Mouse (Mus musculus) CH12.LX (cell line): ENCODE measurements around the gene Gm8332. TPM values are rescaled to one million over a fixed set of nuclear protein-coding genes. Genes with fewer than 3 reads are reported as not detected.
"Not testable (repeated sequence)": the region's sequence is repeated elsewhere in the genome, so short reads cannot be mapped to it uniquely, and the experiment has no call there.

Experiments used
- DNase-seq: peaks from one replicate; pipeline ENCODE4 v3.0.0-alpha.2; 2013; ENCODE audit errors: extremely low read depth
- H3K27ac ChIP-seq: 2 replicates; pipeline ENCODE4 v1.5.1; 2012; ENCODE audit warnings: low read depth, mild to moderate bottlenecking, control low read depth, moderate library complexity; ENCODE audit not compliant: insufficient read depth
- H3K27me3 ChIP-seq: replicated peaks from 2 replicates; pipeline ENCODE3; 2012; ENCODE audit warnings: inconsistent platforms
- H3K36me3 ChIP-seq, 2 experiments: replicated peaks in 1 of 2; 2 replicates each; pipeline versions ENCODE3 to v1.6.1; 2012; ENCODE audit warnings: inconsistent platforms in 1 of 2, low read length in 1 of 2, mild to moderate bottlenecking in 1 of 2, mixed read lengths in 1 of 2, moderate library complexity in 1 of 2; ENCODE audit not compliant: control insufficient read depth in 1 of 2, insufficient read depth in 1 of 2
- H3K4me1 ChIP-seq, 2 experiments: 2 replicates each; pipeline ENCODE4 v1.6.1; 2012; ENCODE audit warnings: inconsistent platforms in 1 of 2, moderate library complexity in 1 of 2; ENCODE audit not compliant: insufficient read depth in 2 of 2, control insufficient read depth in 1 of 2
- H3K4me2 ChIP-seq: 2 replicates; pipeline ENCODE4 v1.6.1; 2012; ENCODE audit warnings: low read depth, mild to moderate bottlenecking, control low read depth; ENCODE audit not compliant: poor library complexity, insufficient read depth, severe bottlenecking
- H3K4me3 ChIP-seq, 3 experiments: fragments of 150-350 bp in 1 of 3; sonication (generic) in 1 of 3; replicated peaks in 1 of 3; 2 replicates each; pipeline versions ENCODE3 to v1.5.1; 2011 to 2012; ENCODE audit warnings: low read depth in 2 of 3, low read length in 2 of 3, mild to moderate bottlenecking in 2 of 3, moderate library complexity in 2 of 3, control low read depth in 1 of 3, improper control_type of control experiment in 1 of 3, inconsistent platforms in 1 of 3, mixed read lengths in 1 of 3; ENCODE audit not compliant: poor library complexity in 1 of 3
- H3K79me2 ChIP-seq: replicated peaks from 2 replicates; pipeline ENCODE4 v1.6.1; 2012; ENCODE audit warnings: mild to moderate bottlenecking, moderate library complexity; ENCODE audit not compliant: control insufficient read depth, poor library complexity, insufficient read depth, severe bottlenecking; ENCODE audit errors: extremely low read depth
- H3K9ac ChIP-seq: 2 replicates; pipeline ENCODE4 v1.6.1; 2012; ENCODE audit warnings: low read depth, mild to moderate bottlenecking, control low read depth, moderate library complexity; ENCODE audit not compliant: insufficient read depth
- H3K9me3 ChIP-seq: replicated peaks from 2 replicates; pipeline ENCODE3; 2012; ENCODE audit warnings: low read length, inconsistent platforms, mixed read lengths
- CHD1 ChIP-seq: IDR thresholded peaks from 2 replicates; pipeline ENCODE4 v1.6.1; 2012; ENCODE audit warnings: low read depth, low read length, improper control_type of control experiment, inconsistent platforms
- CHD2 ChIP-seq: IDR thresholded peaks from 2 replicates; pipeline ENCODE4 v1.6.1; 2011; ENCODE audit warnings: low read length, improper control_type of control experiment
- E2F4 ChIP-seq: IDR thresholded peaks from 2 replicates; pipeline ENCODE4 v1.6.1; 2011; ENCODE audit warnings: low read depth, low read length, improper control_type of control experiment; ENCODE audit not compliant: insufficient replicate concordance
- ELF1 ChIP-seq: IDR thresholded peaks from 2 replicates; pipeline ENCODE4 v1.6.1; 2014; ENCODE audit warnings: low read depth, mild to moderate bottlenecking, inconsistent platforms, low read length, improper control_type of control experiment
- EP300 ChIP-seq: IDR thresholded peaks from 2 replicates; pipeline ENCODE4 v1.6.1; 2011; ENCODE audit warnings: low read length, improper control_type of control experiment
- HCFC1 ChIP-seq: IDR thresholded peaks from 2 replicates; pipeline ENCODE4 v1.6.1; 2012; ENCODE audit warnings: low read depth, mild to moderate bottlenecking, inconsistent platforms, low read length, improper control_type of control experiment
- JUN ChIP-seq: IDR thresholded peaks from 2 replicates; pipeline ENCODE4 v1.6.1; 2011; ENCODE audit warnings: low read depth, mild to moderate bottlenecking, low read length, improper control_type of control experiment, moderate library complexity; ENCODE audit not compliant: insufficient read depth
- MAZ ChIP-seq: IDR thresholded peaks from 2 replicates; pipeline ENCODE4 v1.6.1; 2012; ENCODE audit warnings: low read depth, mild to moderate bottlenecking, inconsistent platforms, low read length, improper control_type of control experiment, moderate library complexity
- POLR2AphosphoS2 ChIP-seq: IDR thresholded peaks from 2 replicates; pipeline ENCODE4 v1.6.1; 2011; ENCODE audit warnings: low read depth, low read length, improper control_type of control experiment
- RCOR1 ChIP-seq: conservative IDR thresholded peaks from 2 replicates; pipeline ENCODE4 v1.6.1; 2012; ENCODE audit warnings: low read depth, mild to moderate bottlenecking, inconsistent platforms, low read length, improper control_type of control experiment
- TBP ChIP-seq: conservative IDR thresholded peaks from 2 replicates; pipeline ENCODE4 v1.6.1; 2011; ENCODE audit warnings: low read depth, low read length, improper control_type of control experiment
- TCF12 ChIP-seq: IDR thresholded peaks from 2 replicates; pipeline ENCODE4 v1.6.1; 2014; ENCODE audit warnings: low read depth, mild to moderate bottlenecking, inconsistent platforms, low read length, improper control_type of control experiment
- UBTF ChIP-seq: IDR thresholded peaks from 2 replicates; pipeline ENCODE4 v1.6.1; 2012; ENCODE audit warnings: low read depth, mild to moderate bottlenecking, inconsistent platforms, low read length, improper control_type of control experiment, moderate library complexity
- USF1 ChIP-seq: IDR thresholded peaks from 2 replicates; pipeline ENCODE4 v1.6.1; 2014; ENCODE audit warnings: low read depth, mild to moderate bottlenecking, inconsistent platforms, low read length, improper control_type of control experiment
- USF2 ChIP-seq: conservative IDR thresholded peaks from 2 replicates; pipeline ENCODE4 v1.6.1; 2011; ENCODE audit warnings: low read depth, low read length, improper control_type of control experiment
- ZMIZ1 ChIP-seq: IDR thresholded peaks from 2 replicates; pipeline ENCODE4 v1.6.1; 2012; ENCODE audit warnings: low read depth, mild to moderate bottlenecking, inconsistent platforms, low read length, improper control_type of control experiment
- ZNF384 ChIP-seq: IDR thresholded peaks from 2 replicates; pipeline ENCODE4 v1.6.1; 2012; ENCODE audit warnings: low read depth, low read length, improper control_type of control experiment, inconsistent platforms
- dilution Hi-C: fragments of 300-500 bp; cut with MboI; formaldehyde crosslinking; loops from 2 replicates; pipeline ENCODE4 v1.14.3; 2020; ENCODE audit warnings: low sequenced_read_pairs; ENCODE audit not compliant: extremely low pct_unique_long_range_greater_than_20kb, extremely low pct_ligation_motif_present
- in situ Hi-C: fragments of 300-500 bp; cut with MboI; formaldehyde crosslinking; loops from 3 replicates; pipeline ENCODE4 v1.14.3; 2019; ENCODE audit warnings: low sequenced_read_pairs, low pct_ligation_motif_present, low pct_unique_long_range_greater_than_20kb, mixed read lengths
- polyA plus RNA-seq: library from polyadenylated mRNA; unstranded; fragments of >175 nt; gene quantifications from 2 replicates; pipeline ENCODE4 v1.2.1, GENCODE M21; 2012; ENCODE audit warnings: low read depth; ENCODE audit not compliant: insufficient read length
- total RNA-seq, 2 experiments: library from RNA; depleted of rRNA; stranded (reverse); fragments of 300-350 nt in 1 of 2; fragments of >200 nt in 1 of 2; gene quantifications; 2 replicates each; pipeline ENCODE4 v1.2.3; 2012 to 2014

Gene Gm8332
- total and polyA plus RNA-seq, 3 experiments = not detected

- H3K4me1 ChIP-seq, DNase-seq, H3K27me3 ChIP-seq, dilution Hi-C loops, H3K79me2 ChIP-seq, H3K9ac ChIP-seq, H3K4me2 ChIP-seq, H3K9me3 ChIP-seq, H3K27ac ChIP-seq, in situ Hi-C loops, H3K36me3 ChIP-seq, H3K4me3 ChIP-seq: not testable (repeated sequence)
- peak; percentile 47 for TF ChIP-seq ZNF384
Measured at GRCm38 (mm10) chr12:88242940-88243339, 7.0 kb downstream of the Gm8332 start.

- TF ChIP-seq CHD2 = no peak
- Histone ChIP-seq H3K27me3 (no peaks in the 10 kb centered on the region), H3K4me2 (no peak overlapping the region), H3K9me3 (peaks cover 2% of the 10 kb centered on the region), H3K79me2 (no peaks in the 10 kb centered on the region), H3K4me3 (no peak overlapping the region), H3K27ac (no peak overlapping the region), H3K36me3 (no peaks in the 10 kb centered on the region), H3K4me1 (no peaks in the 10 kb centered on the region), H3K9ac (no peak overlapping the region)
- in situ Hi-C loops = no loop called here
- dilution Hi-C loops = no loop called here
- DNase-seq = no peak
Measured at GRCm38 (mm10) chr12:88219445-88219844, 30.5 kb downstream of the Gm8332 start.

GRCm38 (mm10) chr12:88218059-88218458, 31.8 kb downstream of the Gm8332 start:
- H3K79me2 ChIP-seq, DNase-seq, dilution Hi-C loops, H3K36me3 ChIP-seq, H3K4me2 ChIP-seq, H3K9me3 ChIP-seq, in situ Hi-C loops, H3K27ac ChIP-seq, H3K4me3 ChIP-seq, H3K9ac ChIP-seq, H3K4me1 ChIP-seq, H3K27me3 ChIP-seq: not testable (repeated sequence)

GRCm38 (mm10) chr12:88214641-88215040, 35.3 kb downstream of the Gm8332 start:
- Histone ChIP-seq H3K9ac (no peak overlapping the region), H3K79me2 (no peaks in the 10 kb centered on the region), H3K36me3 (no peaks in the 10 kb centered on the region), H3K4me2 (no peak overlapping the region), H3K4me3 (no peak overlapping the region), H3K4me1 (no peaks in the 10 kb centered on the region), H3K27ac (no peak overlapping the region), H3K27me3 (no peaks in the 10 kb centered on the region), H3K9me3 (peaks cover 2% of the 10 kb centered on the region)
- no peak for TF ChIP-seq USF2
- no peak for TF ChIP-seq CHD1
- TF ChIP-seq JUN = no peak
- no peak for TF ChIP-seq MAZ
- no peak for TF ChIP-seq ZMIZ1
- no peak for TF ChIP-seq POLR2AphosphoS2
- no peak for TF ChIP-seq E2F4
- TF ChIP-seq USF1 = no peak
- no peak for TF ChIP-seq TBP
- no peak for TF ChIP-seq UBTF
- TF ChIP-seq HCFC1 = no peak
- no peak for TF ChIP-seq TCF12
- no peak for TF ChIP-seq ELF1
- TF ChIP-seq EP300 = no peak
- no peak for TF ChIP-seq RCOR1
- no peak for DNase-seq
- in situ Hi-C loops = no loop called here
- dilution Hi-C loops = no loop called here
